Mouse (Mus musculus) gastrocnemius, adult 2 months (tissue): ENCODE results near the gene Vmn1r76. TPM values are rescaled to one million over a fixed set of nuclear protein-coding genes. Genes with fewer than 3 reads are reported as not detected.

Experiments
- DNase-seq: peaks from one replicate; pipeline ENCODE4 v3.0.0; 2022
- H3K27ac ChIP-seq: fragments of 200-600 bp; 2 replicates; pipeline ENCODE4 v1.8.1; 2022; ENCODE audit warnings: mild to moderate bottlenecking
- H3K4me3 ChIP-seq: fragments of 200-600 bp; 2 replicates; pipeline ENCODE4 v1.8.1; 2022; ENCODE audit warnings: mild to moderate bottlenecking, moderate library complexity
- CTCF ChIP-seq: fragments of 200-600 bp; IDR thresholded peaks from 2 replicates; pipeline ENCODE4 v1.8.1; 2022; ENCODE audit warnings: antibody characterized with exemption, mild to moderate bottlenecking, moderate library complexity
- intact Hi-C: fragments of 180-260 bp; cut with DNase I; formaldehyde crosslinking; loops from one replicate; pipeline ENCODE4 v1.15.1; 2025
- long read RNA-seq, 2 experiments: library from polyadenylated mRNA; stranded (forward); transcript quantifications; one replicate each; pipeline ENCODE4 v2.0.0; 2021
- total RNA-seq, 2 experiments: library from RNA; stranded (reverse); gene quantifications; 2 replicates each; pipeline ENCODE4 v1.2.3; 2021

Vmn1r76 gene
- total RNA-seq, result not detected
- long read RNA-seq, experiment 1, result 0 reads
- long read RNA-seq, experiment 2, result 0 reads

GRCm38 (mm10) chr7:11938113-11938512 is at the start of gene Vmn1r76:
Vmn1r76 (minus strand) TSS chr7:11938213.
- DNase-seq, result no peak
- TF ChIP-seq CTCF, result no peak
- H3K27ac ChIP-seq, result no peak within 1 kb of the TSS
- no peak within 1 kb of the TSS for H3K4me3 ChIP-seq
- intact Hi-C loops, result no loop called here

- Histone ChIP-seq H3K4me3 (no peak overlapping the region), H3K27ac (no peak overlapping the region)
- no peak for DNase-seq
- TF ChIP-seq CTCF, result no peak
- intact Hi-C loops, result no loop called here
Measured at GRCm38 (mm10) chr7:11972611-11973010, 34.6 kb upstream of the Vmn1r76 start.

- Histone ChIP-seq H3K27ac (no peak overlapping the region), H3K4me3 (no peak overlapping the region)
- DNase-seq, result no peak
- intact Hi-C loops, result no loop called here
- TF ChIP-seq CTCF, result no peak
Measured at GRCm38 (mm10) chr7:11947991-11948390, 10.0 kb upstream of the Vmn1r76 start.

GRCm38 (mm10) chr7:11874330-11874729 is 63.7 kb downstream of the Vmn1r76 start, which contains the start of gene Vmn1r75:
Vmn1r75 (plus strand) TSS chr7:11874630.
- no peak for DNase-seq
- intact Hi-C loops, result no loop called here
- no peak for TF ChIP-seq CTCF
- Histone ChIP-seq H3K27ac (no peak within 1 kb of the TSS), H3K4me3 (no peak within 1 kb of the TSS)

Other genes starting within 250 kb of the Vmn1r76 start
- gene Vmn1r73, start 207.9 kb downstream of the Vmn1r76 start, total RNA-seq, result not detected
- gene Vmn1r74, start 104.2 kb downstream of the Vmn1r76 start, total RNA-seq, result not detected
- not detected for gene Vmn1r75, start 63.6 kb downstream of the Vmn1r76 start, total RNA-seq
- gene Vmn1r77, start 98.5 kb upstream of the Vmn1r76 start, total RNA-seq, result not detected
- not detected for gene Vmn1r78, start 212.0 kb upstream of the Vmn1r76 start, total RNA-seq
- gene Vmn1r79, start 233.1 kb upstream of the Vmn1r76 start, total RNA-seq, result not detected